Mouse (Mus musculus): ENCODE measurements around the gene 4930568D16Rik.
A peak's percentile ranks its signal among the peaks of the same experiment; 100 is the strongest.

Gene 4930568D16Rik

DNA sequence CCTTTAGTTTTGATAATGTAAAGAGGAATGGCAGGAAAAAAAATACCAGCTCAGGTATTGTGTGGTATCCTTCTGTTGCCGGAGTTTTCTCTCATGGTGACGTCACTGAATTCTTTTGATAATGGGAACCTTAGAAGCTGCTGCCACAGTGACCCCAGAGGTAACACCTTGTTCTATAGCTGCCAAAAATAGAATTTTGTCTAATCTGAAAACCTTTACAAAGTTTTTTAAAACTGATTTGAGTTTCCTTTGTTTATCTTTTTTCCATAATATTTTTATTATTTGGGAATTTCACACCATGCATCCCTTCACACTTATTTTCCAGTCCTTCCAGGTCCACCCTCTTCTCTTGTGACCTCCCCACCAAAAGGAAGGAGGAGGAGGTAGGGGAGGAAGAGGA lies at the start of gene 4930568D16Rik:
4930568D16Rik (minus strand) TSS at position 101 of the 400 bp plus-strand sequence.
- DNase-seq (ENCODE audit: low read depth, low spot score), result no peak

GRCm38 (mm10) chr2:35417231-35417630 lies 49.7 kb upstream of the 4930568D16Rik start:
- no peak for DNase-seq (ENCODE audit: low read depth, low spot score)

- no peak for DNase-seq (ENCODE audit: low read depth, low spot score)
These were observed 48.9 kb upstream of the 4930568D16Rik start for GRCm38 (mm10) chr2:35416473-35416872.

- DNase-seq (ENCODE audit: low read depth, low spot score), result no peak
These were observed 45.3 kb upstream of the 4930568D16Rik start for GRCm38 (mm10) chr2:35412810-35413209.

DNA sequence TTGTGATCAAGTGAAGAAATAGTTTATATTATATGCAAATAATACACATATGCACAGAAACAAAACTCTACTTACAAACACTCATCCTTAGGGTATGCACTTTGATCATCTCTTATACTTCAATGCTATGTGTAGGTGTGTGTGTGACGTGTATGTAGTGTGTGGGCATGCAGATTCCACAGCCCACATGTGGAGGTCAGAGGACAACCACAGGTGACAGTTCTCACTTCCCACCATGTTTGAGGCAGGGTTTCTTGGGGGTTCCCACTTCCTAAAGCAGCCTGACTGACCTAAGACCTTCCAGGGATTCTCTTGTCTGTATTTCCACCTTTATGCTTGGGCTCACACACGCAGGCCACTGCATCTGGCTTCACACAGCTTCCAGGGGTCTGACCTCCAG lies 44.7 kb upstream of the 4930568D16Rik start:
- no peak for DNase-seq (ENCODE audit: low read depth, low spot score)

DNA sequence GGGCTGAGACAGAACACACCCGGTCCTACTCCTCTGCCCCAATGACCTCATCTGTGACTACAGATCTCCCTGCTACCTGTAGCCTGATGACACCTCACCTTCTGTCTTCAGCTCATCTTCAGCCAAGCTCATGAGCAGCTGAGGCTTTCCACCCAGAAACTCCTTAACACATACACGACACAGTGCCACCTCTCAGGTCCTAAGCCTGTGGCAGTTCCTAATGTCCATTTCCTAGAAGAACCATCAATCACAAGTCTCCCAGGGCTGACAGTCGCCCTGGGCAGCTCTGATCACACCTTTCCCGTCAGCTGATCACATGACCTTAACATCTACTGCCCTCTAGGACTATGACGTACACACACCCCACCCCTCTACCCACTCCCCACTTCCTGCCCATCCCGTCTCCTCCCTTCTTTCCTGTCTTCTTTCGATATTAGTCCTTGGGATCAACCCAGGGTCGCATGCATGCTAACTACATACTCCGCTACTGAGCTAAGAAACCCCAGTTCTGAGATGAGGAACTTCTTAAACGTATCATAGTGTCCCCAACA lies 44.2 kb upstream of the 4930568D16Rik start:
- DNase-seq (ENCODE audit: low read depth, low spot score), result no peak

DNA sequence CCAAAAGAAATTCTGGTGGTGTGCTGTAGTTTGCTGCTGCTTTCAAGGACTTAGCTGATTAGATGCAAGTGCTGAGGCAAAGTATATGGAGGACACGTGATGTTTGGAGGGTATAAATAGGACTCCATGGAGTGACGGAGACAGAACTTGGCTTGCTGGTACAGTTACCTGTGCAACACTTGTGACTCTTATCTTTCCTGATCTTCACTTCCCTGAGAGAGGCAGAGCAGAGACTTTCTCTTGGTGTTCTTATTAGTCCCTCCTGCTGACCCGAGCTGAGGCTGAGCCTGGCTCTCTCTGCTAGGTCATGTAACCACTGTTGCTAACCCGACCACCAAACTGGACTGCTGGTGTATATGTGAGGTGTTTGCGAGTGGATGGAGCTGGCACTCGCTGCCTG lies 41.9 kb upstream of the 4930568D16Rik start:
- DNase-seq (ENCODE audit: low read depth, low spot score), result no peak

DNA sequence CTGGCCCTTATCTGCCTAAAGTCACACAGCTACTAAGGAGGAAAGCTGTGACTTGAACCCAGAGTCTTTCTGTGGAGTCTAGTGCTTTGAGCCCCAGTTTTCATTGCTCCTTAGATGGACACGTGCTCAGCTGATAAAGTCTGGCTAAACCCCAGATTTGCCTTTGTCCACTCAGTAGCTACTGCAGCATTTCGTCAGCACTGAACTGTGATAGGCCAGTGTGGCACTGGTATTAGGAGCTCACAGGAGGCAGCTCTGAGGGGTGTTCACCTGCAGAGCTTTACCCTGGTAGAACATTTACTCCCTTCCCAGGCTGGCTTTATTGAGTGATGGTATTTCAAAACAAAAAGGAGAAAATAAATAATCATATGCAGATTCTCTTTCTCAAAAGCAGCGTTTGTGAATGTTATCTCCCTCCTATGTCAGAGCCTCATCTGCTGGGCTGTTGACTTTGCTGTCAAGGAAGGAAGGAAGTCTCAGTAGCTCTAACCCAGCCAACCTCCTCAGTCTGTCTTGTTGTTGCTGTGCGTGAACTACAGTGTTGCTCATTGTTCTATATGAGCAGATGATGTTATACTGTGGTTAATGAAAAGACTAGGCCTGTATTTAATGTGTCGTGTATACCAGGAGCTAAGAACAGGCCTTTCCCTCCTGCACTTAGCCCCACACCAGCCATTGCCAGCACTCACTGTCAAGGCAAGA lies 41.0 kb upstream of the 4930568D16Rik start:
- DNase-seq (ENCODE audit: low read depth, low spot score), result no peak

DNA sequence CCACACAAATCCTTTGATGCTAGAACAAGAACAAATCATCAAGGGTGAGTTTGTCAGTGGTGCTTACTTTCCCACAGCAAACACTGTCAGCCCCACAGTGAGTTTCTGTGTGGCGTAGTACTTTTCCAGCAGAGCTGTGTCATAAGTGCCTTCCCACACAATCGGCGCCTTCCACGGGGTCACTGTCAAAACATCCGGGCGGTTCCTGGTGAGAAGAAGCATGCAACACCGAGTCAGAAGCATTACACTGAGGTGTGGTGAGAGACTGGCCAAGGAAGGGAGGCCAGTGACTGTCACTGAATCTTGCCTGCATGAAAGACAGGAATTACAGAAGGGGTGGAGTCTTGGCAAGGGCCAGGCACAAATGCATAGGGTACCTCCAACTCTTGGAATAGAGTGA lies 40.3 kb upstream of the 4930568D16Rik start:
- DNase-seq (ENCODE audit: low read depth, low spot score), result no peak

DNA sequence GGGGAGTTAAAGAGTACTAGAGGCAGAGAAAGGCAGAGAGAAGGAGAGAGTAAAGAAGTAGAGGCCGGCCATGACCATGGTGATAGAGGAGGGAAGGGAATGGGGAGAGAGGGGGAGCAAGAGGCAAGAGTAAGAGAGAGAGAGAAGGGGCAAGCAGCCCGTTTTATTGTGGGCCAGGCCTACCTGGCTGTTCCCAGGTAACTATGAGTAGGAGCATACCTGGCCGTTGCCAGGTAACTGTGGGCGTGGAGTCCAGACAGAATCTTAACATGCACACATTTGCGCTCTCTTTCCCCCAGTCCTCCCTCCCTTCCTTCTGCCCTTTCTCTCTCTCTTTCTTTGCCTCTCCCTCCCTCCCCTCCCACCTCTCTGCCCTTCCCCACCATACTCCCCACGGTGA lies 39.7 kb upstream of the 4930568D16Rik start:
- DNase-seq (ENCODE audit: low read depth, low spot score), result no peak

DNA sequence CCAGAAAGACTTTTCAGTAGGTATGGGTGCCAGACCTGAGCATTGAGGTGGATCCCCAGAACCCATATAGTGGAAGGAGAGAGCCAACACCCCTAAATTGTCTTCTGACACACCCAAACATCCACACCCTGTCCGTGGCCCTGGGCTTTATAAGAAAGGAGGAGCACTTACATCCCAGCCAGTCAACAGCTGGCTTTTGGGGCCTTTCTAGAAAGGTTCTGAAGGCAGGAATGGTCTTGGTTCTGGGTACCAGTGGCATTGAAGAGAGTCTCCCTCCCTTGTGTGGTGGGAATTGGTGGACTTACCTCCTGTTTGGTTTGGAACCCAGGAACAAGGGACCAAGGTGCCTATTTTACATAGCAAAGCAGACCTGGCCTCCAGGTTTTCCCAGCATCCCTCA lies 39.1 kb upstream of the 4930568D16Rik start:
- DNase-seq (ENCODE audit: low read depth, low spot score), result no peak

DNA sequence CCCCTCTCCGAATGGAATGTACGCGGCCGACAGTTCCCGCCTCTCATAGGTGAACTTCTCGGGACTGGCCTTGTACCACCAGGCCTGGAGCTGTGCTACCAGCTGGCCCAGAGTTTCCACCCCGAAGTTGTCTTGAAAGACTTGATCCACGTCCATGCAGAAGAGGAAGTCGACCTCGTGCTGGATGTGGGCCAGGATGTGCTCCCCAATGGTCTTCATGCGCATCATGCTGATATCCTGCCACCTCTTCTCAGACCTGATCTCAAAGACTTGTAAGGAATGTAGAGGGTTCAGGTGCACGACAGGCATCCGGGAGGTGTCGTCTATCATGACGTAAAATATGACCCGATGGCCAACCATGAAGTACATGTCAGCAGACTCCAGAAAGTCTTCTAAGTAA lies 34.9 kb upstream of the 4930568D16Rik start:
- no peak for DNase-seq (ENCODE audit: low read depth, low spot score)

DNA sequence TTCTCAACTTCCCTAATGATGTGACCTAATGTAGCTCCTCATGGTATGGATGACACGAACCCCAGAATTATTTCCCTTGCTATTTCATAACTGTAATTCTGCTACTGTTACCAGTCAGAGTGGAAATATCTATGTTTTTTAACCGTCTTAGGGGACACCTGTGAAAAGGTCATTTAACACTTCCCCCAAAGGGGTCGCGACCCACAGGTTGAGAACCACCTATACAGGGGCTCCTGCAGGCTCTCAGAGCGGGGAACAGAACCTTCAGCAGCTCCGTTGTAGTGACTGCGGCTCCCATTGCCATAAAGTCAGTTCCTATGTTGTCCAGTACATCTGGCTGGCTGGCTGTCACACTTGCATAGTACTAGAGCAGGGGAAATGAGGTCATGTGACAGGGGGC lies 33.2 kb upstream of the 4930568D16Rik start:
- no peak for DNase-seq (ENCODE audit: low read depth, low spot score)

GRCm38 (mm10) chr2:35398184-35398828 lies 30.8 kb upstream of the 4930568D16Rik start:
- no peak for DNase-seq (ENCODE audit: low read depth, low spot score)

- DNase-seq (ENCODE audit: low read depth, low spot score), result peak; percentile 40
These were observed 30.2 kb upstream of the 4930568D16Rik start for GRCm38 (mm10) chr2:35397590-35398173.

GRCm38 (mm10) chr2:35397096-35397495 lies 29.6 kb upstream of the 4930568D16Rik start, which contains the start of gene 4930402F06Rik:
4930402F06Rik (minus strand) TSS chr2:35397175.
- DNase-seq (ENCODE audit: low read depth, low spot score), result no peak

DNA sequence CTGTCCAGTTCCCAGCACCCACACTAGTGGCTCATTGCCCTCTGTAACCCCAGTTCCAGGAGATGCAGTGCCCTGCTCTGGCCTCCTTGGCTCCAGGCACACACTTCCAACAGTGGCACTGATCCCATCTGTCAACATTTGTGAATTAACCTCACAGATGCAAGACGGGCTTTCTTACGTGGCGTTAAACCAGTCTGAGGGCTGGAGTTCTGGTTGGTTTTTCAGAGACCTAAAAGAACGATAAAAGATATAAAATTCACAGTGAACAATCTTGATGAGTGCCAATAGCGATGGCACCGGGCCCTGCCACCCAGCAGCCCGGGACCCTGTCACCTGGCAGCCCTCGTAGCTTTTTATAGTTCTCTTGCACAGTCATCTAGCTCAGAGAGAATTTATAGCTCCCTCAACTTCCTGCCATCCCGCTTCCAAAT lies 17.9 kb upstream of the 4930568D16Rik start:
- no peak for DNase-seq (ENCODE audit: low read depth, low spot score)

DNA sequence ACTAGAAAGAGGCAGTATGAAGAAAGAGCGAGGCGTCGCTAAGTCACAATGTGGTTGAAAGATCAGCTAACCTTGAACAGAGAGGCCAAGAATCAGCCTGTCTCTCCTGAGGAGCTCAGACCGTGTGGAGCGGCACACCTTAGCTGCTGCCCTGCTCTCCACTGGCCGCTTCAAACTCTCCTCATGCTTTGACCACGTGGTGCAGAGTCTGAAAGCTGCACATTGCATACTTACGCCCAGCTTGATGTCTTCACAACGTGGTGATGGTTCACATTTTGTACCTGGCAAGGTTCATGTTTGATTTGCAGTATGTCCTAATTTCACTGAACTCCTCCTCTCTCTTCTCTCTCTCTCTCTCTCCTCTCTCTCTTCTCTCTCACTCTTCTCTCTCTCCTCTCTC lies 11.8 kb upstream of the 4930568D16Rik start:
- no peak for DNase-seq (ENCODE audit: low read depth, low spot score)

DNA sequence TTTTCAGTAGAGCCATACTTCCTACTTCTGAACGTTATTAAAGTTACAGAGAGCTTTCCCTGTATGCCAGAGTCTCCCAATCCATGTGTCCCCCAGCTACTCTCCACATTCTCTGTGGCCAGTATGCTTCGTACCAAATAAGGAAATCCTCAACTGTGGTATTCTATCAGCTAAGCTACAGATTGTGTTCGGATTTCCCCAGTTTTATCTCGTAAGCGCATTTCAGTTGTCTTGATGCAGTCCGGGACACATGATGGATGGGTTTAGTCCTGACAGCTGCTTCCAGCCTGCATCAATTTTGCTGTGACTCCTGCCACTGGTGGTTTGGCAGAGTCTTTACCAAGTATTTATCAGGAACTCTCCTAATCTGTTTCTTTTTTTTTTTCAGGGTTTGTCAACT lies 10.1 kb upstream of the 4930568D16Rik start:
- DNase-seq (ENCODE audit: low read depth, low spot score), result no peak

DNA sequence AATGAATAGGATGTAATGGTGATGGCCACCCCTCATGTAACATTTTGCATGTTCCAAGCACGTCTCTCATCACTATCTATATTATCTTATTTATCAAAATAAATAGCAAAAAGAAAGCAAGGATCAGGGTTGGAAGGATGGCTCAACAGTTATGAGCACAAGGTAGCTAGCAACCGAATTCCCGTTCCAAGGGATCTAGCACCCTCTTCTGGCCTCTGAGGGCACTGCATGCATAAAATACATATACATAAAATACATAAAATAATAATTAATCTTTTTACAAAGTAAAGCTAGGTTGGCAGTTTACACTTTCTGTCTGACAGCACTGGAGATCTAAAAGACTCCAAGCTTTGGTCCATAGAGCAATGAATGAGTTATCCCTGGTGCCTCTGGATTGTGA lies 5.5 kb upstream of the 4930568D16Rik start:
- peak; percentile 43 for DNase-seq (ENCODE audit: low read depth, low spot score)

- no peak for DNase-seq (ENCODE audit: low read depth, low spot score)
These were observed 3.2 kb upstream of the 4930568D16Rik start for GRCm38 (mm10) chr2:35370686-35371085.

DNA sequence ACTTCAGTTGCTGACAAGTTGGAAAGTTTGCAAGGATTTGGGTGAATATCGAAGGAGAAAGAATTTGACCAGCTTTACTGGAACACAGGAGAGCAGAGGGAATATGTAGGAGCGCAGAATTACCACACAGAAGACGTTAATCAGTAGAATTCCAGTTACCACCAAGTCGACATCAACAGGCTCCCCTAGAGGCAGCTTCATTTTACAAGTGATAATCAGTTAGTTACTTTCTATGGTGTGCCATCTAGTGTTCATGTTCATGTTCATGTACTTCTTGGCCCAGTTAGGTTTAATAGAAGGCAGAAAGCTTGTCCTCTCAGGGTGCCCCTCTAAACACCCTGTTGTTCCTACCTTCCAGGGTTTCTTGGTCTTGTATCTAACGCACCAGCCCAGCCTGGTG lies 18.3 kb downstream of the 4930568D16Rik start:
- no peak for DNase-seq (ENCODE audit: low read depth, low spot score)

DNA sequence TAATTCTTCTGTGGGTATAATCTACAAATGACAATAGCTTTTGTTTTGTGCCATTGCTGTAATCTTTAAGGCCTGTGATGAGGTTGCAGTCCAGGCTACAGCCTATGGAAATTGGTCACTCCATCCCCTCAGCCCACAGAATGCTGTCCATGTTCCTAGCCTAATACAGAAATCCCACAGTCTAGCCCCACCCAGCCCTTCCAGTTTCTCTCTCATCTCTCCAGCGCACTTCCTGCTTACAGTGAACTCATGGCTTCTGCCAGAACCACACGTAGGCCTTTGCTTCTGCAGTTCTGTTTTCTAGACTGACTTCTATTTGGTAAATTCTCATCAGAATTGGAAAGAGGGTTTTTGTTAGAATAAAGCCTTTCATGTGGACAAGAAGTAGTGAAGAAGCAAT lies 21.5 kb downstream of the 4930568D16Rik start:
- DNase-seq (ENCODE audit: low read depth, low spot score), result no peak
